Mouse (Mus musculus) heart, adult 8-10 months (tissue): ENCODE measurements around the gene Plscr3. TPM values are rescaled to one million over a fixed set of nuclear protein-coding genes. Genes with fewer than 3 reads are reported as not detected.

Experiments used
- DNase-seq: peaks from one replicate; pipeline ENCODE4 v3.0.0; 2022; ENCODE audit warnings: low spot score
- total RNA-seq, 4 experiments: library from RNA; stranded (reverse); gene quantifications; 2 replicates each; pipeline ENCODE4 v1.2.4; 2022

Plscr3 gene
- total RNA-seq: 10 to 100 TPM; 20.7 to 25.3 (median 21.7) TPM

- peak; percentile 91 for DNase-seq
Measured at GRCm38 (mm10) chr11:69846198-69846680, at the start of gene Plscr3. Plscr3 (plus strand) TSS chr11:69846376.

- DNase-seq: no peak
Measured at GRCm38 (mm10) chr11:69797924-69798323, 48.3 kb upstream of the Plscr3 start.

- DNase-seq: no peak
Measured at GRCm38 (mm10) chr11:69799394-69800137, 46.6 kb upstream of the Plscr3 start.

- DNase-seq: no peak
Measured at GRCm38 (mm10) chr11:69800138-69800391, 46.1 kb upstream of the Plscr3 start.

GRCm38 (mm10) chr11:69800392-69801197 is 45.6 kb upstream of the Plscr3 start:
- DNase-seq: no peak

GRCm38 (mm10) chr11:69801379-69801977 is 44.7 kb upstream of the Plscr3 start, which contains the start of gene Fgf11:
Fgf11 (minus strand) TSS chr11:69801857.
- DNase-seq: no peak

GRCm38 (mm10) chr11:69802648-69803105 is 43.5 kb upstream of the Plscr3 start:
- peak; percentile 89 for DNase-seq

GRCm38 (mm10) chr11:69803328-69803727 is 42.8 kb upstream of the Plscr3 start:
- DNase-seq: no peak

GRCm38 (mm10) chr11:69803786-69804651 is 42.2 kb upstream of the Plscr3 start:
- DNase-seq: peak; percentile 53

GRCm38 (mm10) chr11:69804652-69804940 is 41.6 kb upstream of the Plscr3 start:
- no peak for DNase-seq

- no peak for DNase-seq
Measured at GRCm38 (mm10) chr11:69804972-69805909, 40.9 kb upstream of the Plscr3 start, which contains the start of gene Tmem102. Tmem102 (minus strand) TSS chr11:69805624.

- DNase-seq: no peak
Measured at GRCm38 (mm10) chr11:69806378-69806777, 39.8 kb upstream of the Plscr3 start.

GRCm38 (mm10) chr11:69807641-69808040 is 38.5 kb upstream of the Plscr3 start:
- DNase-seq: no peak

- no peak for DNase-seq
Measured at GRCm38 (mm10) chr11:69810280-69810679, 35.9 kb upstream of the Plscr3 start.

GRCm38 (mm10) chr11:69815155-69815554 is 31.0 kb upstream of the Plscr3 start, which contains the start of gene Gm39566:
Gm39566 (minus strand) TSS chr11:69815298.
- DNase-seq: no peak

- DNase-seq: no peak
Measured at GRCm38 (mm10) chr11:69816520-69816919, 29.7 kb upstream of the Plscr3 start.

- DNase-seq: no peak
Measured at GRCm38 (mm10) chr11:69818365-69818764, 27.8 kb upstream of the Plscr3 start, which contains the start of gene Spem2. Spem2 (minus strand) TSS chr11:69818465.

- no peak for DNase-seq
Measured at GRCm38 (mm10) chr11:69818871-69819270, 27.3 kb upstream of the Plscr3 start.

GRCm38 (mm10) chr11:69822080-69822479 is 24.1 kb upstream of the Plscr3 start, which contains the start of gene Spem1:
Spem1 (minus strand) TSS chr11:69822180.
- DNase-seq: no peak

GRCm38 (mm10) chr11:69823456-69823855 is 22.7 kb upstream of the Plscr3 start:
- no peak for DNase-seq
